Mouse (Mus musculus) left cerebral cortex, adult 2 months (tissue): Measurements from ENCODE around the gene Scamp4. TPM values are rescaled to one million over a fixed set of nuclear protein-coding genes. Genes with fewer than 3 reads are reported as not detected.

Experiments used
- DNase-seq, 2 experiments: peaks; one replicate each; pipeline ENCODE4 v3.0.0; 2021 to 2022; ENCODE audit warnings: low spot score in 2 of 2, mixed read lengths in 1 of 2; ENCODE audit errors: extremely low spot score in 1 of 2
- H3K27ac ChIP-seq: fragments of 200-600 bp; 2 replicates; pipeline ENCODE4 v1.8.1; 2022
- H3K4me3 ChIP-seq: fragments of 200-600 bp; 2 replicates; pipeline ENCODE4 v1.8.1; 2022
- CTCF ChIP-seq: fragments of 200-600 bp; IDR thresholded peaks from 2 replicates; pipeline ENCODE4 v1.8.1; 2022; ENCODE audit warnings: antibody characterized with exemption, mild to moderate bottlenecking, moderate library complexity
- intact Hi-C: fragments of 180-260 bp; cut with DNase I; formaldehyde crosslinking; loops from one replicate; pipeline ENCODE4 v1.15.1; 2025
- microRNA-seq, 2 experiments: library from miRNA; unstranded; fragments of <30 nt; microRNA quantifications; one replicate each; pipeline ENCODE4 v1.2.0; 2021
- total RNA-seq, 2 experiments: library from RNA; stranded (reverse); gene quantifications; 2 replicates each; pipeline ENCODE4 v1.2.3; 2021

Scamp4 gene
- total RNA-seq, 2 experiments from 2014 or later = 41.5 to 44.8 TPM

DNA sequence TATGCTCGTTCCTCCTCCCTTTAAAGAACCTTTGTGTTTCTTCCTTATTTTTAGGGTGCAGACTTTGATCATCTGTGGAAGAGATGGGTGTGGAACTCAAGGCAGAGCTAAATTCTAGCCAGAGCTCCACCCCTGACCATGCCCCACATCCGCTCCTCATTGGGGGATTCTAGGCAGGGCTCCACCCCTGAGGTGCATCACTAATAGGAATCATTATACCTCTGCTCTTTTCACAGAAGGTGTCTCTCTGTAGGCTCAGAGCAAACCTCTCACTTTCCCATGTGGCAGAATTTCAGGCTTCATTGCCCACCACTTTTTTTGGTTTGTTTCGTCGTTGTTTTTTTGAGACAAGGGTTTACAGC is 56.1 kb downstream of the Scamp4 start:
- intact Hi-C loops = loop anchor here (1.0 to 5.0 kb wide), 2 partner anchors 29 to 43 kb away; partner anchors contain the start of genes Izumo4 and Mob3a
- TF ChIP-seq CTCF = no peak
- no peak overlapping the region for H3K27ac ChIP-seq
- H3K4me3 ChIP-seq = no peak overlapping the region
- no peak for DNase-seq

- DNase-seq = peak; percentile 65 to 74
- Histone ChIP-seq H3K27ac (no peak overlapping the region), H3K4me3 (peak overlapping the region; percentile 40; the same call in 1 of the 2 replicates)
- intact Hi-C loops = loop anchor here (1.0 to 5.0 kb wide), 2 partner anchors 29 to 43 kb away; partner anchors contain the start of genes Izumo4 and Mob3a
- TF ChIP-seq CTCF = peak; percentile 93
Observed at GRCm38 (mm10) chr10:80659213-80659612, 56.5 kb downstream of the Scamp4 start.

DNA sequence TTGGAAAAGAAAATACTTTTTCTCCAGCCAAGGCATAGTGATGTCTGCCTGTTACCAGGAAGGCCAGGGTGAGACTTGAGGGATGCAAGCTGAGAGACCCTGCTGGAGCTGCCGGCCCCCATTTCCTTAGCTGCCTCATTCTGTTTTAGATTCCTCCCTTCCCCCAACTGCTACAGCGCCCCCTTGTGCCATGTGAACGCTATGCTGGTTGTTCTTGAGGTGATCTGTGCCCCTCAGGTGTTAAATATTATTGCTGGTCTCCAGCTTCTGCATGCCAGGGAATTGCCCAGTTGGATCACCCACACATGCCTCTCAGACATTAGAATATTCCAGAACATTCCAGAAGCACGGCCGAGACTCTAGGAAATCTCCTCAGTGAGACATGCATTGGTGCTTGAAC is 58.5 kb downstream of the Scamp4 start:
- no peak for DNase-seq
- intact Hi-C loops = no loop called here
- peak; percentile 66 for TF ChIP-seq CTCF
- no peak overlapping the region for H3K4me3 ChIP-seq
- H3K27ac ChIP-seq = no peak overlapping the region

GRCm38 (mm10) chr10:80663485-80664196 is 61.0 kb downstream of the Scamp4 start:
- Histone ChIP-seq H3K27ac (no peak overlapping the region), H3K4me3 (no peak overlapping the region)
- no peak for DNase-seq
- intact Hi-C loops = no loop called here
- TF ChIP-seq CTCF = no peak

- DNase-seq = no peak
- intact Hi-C loops = no loop called here
Observed at GRCm38 (mm10) chr10:80664197-80665015, 61.7 kb downstream of the Scamp4 start.

GRCm38 (mm10) chr10:80665016-80665380 is 62.3 kb downstream of the Scamp4 start:
- TF ChIP-seq CTCF = no peak
- no peak overlapping the region for H3K4me3 ChIP-seq
- intact Hi-C loops = no loop called here
- DNase-seq = no peak
- H3K27ac ChIP-seq = peak overlapping the region; percentile 75

More at GRCm38 (mm10) chr10:80664197-80665015, 61.7 kb downstream of the Scamp4 start:
- no peak overlapping the region; the same call in 1 of the 2 replicates for H3K4me3 ChIP-seq
- H3K27ac ChIP-seq = peak overlapping the region; percentile 75
- TF ChIP-seq CTCF = no peak

Small RNA genes lying within 50 kb of the gene (microRNA-seq; reads per million reads assigned to microRNA genes)
- gene Mir6912 = 4.4 to 8.6 reads per million in 2 experiments

Other genes with a start within 250 kb of the Scamp4 start
- 10 to 100 TPM; 27.3 to 37.9 TPM for gene Plk5, start 246.4 kb upstream of the Scamp4 start, total RNA-seq
- 10 to 100 TPM; 19.2 to 20.6 TPM for gene Mex3d, start 215.2 kb upstream of the Scamp4 start, total RNA-seq
- 100 to 1,000 TPM; 139 to 150 TPM for gene Mbd3, start 203.3 kb upstream of the Scamp4 start, total RNA-seq
- 100 to 1,000 TPM; 373 to 394 TPM for gene Uqcr11, start 196.0 kb upstream of the Scamp4 start, total RNA-seq
- 10 to 100 TPM; 28.9 to 30.1 TPM for gene Tcf3, start 169.2 kb upstream of the Scamp4 start, total RNA-seq
- gene Onecut3, start 108.0 kb upstream of the Scamp4 start, total RNA-seq = not detected
- under 1 TPM; 0.11 to 0.63 TPM for gene Atp8b3, start 63.7 kb upstream of the Scamp4 start, total RNA-seq
- 10 to 100 TPM; 46.5 to 51.3 TPM for gene Rexo1, start 41.3 kb upstream of the Scamp4 start, total RNA-seq
- gene Klf16, start 25.6 kb upstream of the Scamp4 start, total RNA-seq = 10 to 100 TPM; 48.2 to 59.7 TPM
- 100 to 1,000 TPM; 185 to 191 TPM for gene Abhd17a, start 12.5 kb upstream of the Scamp4 start, total RNA-seq
- 1 to 10 TPM; 1.3 to 5.6 TPM for gene Adat3, start within 50 bp of the Scamp4 start, total RNA-seq
- 1 to 10 TPM; 2.7 to 4.2 TPM for gene Gm49322, start 3.1 kb downstream of the Scamp4 start, total RNA-seq
- gene Csnk1g2, start 20.0 kb downstream of the Scamp4 start, total RNA-seq = 100 to 1,000 TPM; 244 to 251 TPM
- gene Btbd2, start 54.2 kb downstream of the Scamp4 start, total RNA-seq = 10 to 100 TPM; 85.1 to 96.7 TPM
- 10 to 100 TPM; 42.8 to 48.8 TPM for gene Mknk2, start 75.2 kb downstream of the Scamp4 start, total RNA-seq
- 10 to 100 TPM; 13.6 to 15.5 TPM for gene Mob3a, start 99.1 kb downstream of the Scamp4 start, total RNA-seq
- 10 to 100 TPM; 45.0 to 46.0 TPM for gene Izumo4, start 99.3 kb downstream of the Scamp4 start, total RNA-seq
- gene Ap3d1, start 139.4 kb downstream of the Scamp4 start, total RNA-seq = 100 to 1,000 TPM; 150 to 151 TPM
- 10 to 100 TPM; 64.6 to 75.3 TPM for gene Dot1l, start 152.3 kb downstream of the Scamp4 start, total RNA-seq
- gene Sf3a2, start 195.3 kb downstream of the Scamp4 start, total RNA-seq = 10 to 100 TPM; 42.0 to 48.7 TPM
- 10 to 100 TPM; 68.2 to 71.0 TPM for gene Plekhj1, start 195.8 kb downstream of the Scamp4 start, total RNA-seq
- gene Amh, start 202.4 kb downstream of the Scamp4 start, total RNA-seq = 1 to 10 TPM; 1.9 to 3.8 TPM
- gene Jsrp1, start 210.6 kb downstream of the Scamp4 start, total RNA-seq = 1 to 10 TPM; 5.9 to 7.4 TPM
- 100 to 1,000 TPM; 476 to 536 TPM for gene Oaz1, start 223.8 kb downstream of the Scamp4 start, total RNA-seq
- gene Lingo3, start 241.2 kb downstream of the Scamp4 start, total RNA-seq = 10 to 100 TPM; 38.3 to 42.8 TPM